Mouse (Mus musculus): Measurements from ENCODE around the gene Exoc3l2.

Gene Exoc3l2

DNA sequence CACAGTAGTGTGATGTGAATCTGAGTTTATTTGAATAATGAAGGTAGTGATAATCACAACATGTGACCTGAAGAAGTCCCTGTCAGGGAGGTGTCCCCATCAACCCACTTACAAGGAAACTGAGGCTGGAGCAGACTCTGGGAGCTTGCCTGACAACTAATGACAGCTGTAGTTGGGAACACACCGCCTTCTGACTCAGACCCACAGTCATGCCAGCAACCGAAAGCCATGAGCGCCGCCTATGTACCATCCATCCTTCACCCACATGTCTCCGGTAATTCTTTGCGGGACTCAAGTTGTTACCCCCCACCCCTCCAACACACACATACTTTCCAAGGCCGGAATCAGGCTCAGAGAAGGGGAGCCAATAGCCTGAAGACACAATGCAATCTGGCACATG is 6.5 kb upstream of the Exoc3l2 start:
- no peak for DNase-seq (ENCODE audit: low spot score)

DNA sequence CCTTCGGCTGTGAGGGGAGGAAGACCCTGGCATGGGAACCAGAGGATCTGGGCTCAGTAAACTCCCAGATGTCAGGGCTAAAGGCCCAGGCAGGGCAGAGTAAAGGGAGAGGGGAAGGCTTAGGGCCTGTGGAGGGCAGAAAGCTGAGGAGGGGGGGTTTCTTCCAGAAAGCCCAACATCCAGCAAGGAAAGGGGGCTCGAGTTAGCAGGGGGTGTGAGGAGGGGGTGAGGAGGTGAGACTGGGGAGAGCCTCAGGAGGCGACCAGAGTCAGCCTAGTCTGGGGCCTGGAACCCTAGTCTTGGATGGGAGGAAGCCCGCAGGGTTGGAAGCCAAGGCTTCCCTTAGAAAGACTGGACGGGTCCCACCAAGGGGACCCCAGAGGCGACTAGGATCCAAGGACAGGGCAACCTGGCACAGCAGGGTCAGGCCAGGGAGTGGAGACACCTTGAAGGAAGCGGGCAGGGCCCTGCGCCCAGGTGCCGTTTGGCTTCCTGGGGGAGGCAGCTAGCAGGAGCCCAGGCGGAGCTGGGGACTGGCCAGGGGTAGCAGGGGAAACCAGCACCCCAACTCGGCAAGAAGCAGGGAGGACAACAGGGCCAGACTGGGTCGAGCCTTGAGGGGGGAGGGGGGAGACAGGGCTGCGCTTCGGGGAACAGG is 5.6 kb upstream of the Exoc3l2 start:
- DNase-seq (ENCODE audit: low spot score) = no peak

GRCm38 (mm10) chr7:19458072-19458486 is 5.1 kb upstream of the Exoc3l2 start:
- peak; percentile 85 for DNase-seq (ENCODE audit: low spot score)

GRCm38 (mm10) chr7:19458591-19459111 is 4.5 kb upstream of the Exoc3l2 start, which contains the start of gene Mark4:
Gene Mark4 (minus strand): TSS chr7:19458821.
- peak; percentile 90 for DNase-seq (ENCODE audit: low spot score)

- no peak for DNase-seq (ENCODE audit: low spot score)
Measured at GRCm38 (mm10) chr7:19459144-19459870, 3.8 kb upstream of the Exoc3l2 start.

- no peak for DNase-seq (ENCODE audit: low spot score)
Measured at GRCm38 (mm10) chr7:19460500-19460899, 2.6 kb upstream of the Exoc3l2 start.

DNA sequence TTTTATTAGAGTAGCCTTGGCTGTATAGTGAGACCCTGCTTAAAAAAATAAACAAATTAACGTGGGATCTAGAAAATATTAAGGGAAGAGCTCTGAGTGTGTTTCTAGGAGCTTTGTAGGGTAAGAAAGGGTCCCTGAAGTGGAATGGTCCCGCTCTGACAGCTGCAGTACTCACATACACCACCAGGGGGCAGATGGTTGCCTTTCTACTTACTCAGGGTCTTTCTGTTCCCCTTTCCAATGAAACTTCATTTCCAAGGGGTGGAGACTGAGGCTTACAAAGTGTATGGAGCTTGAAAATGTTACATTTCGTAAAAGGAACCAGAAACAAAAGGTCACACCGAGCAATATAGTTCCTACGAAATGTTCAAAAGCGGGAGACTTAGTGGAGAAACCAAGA is 1.6 kb upstream of the Exoc3l2 start:
- DNase-seq (ENCODE audit: low spot score) = peak; percentile 94

DNA sequence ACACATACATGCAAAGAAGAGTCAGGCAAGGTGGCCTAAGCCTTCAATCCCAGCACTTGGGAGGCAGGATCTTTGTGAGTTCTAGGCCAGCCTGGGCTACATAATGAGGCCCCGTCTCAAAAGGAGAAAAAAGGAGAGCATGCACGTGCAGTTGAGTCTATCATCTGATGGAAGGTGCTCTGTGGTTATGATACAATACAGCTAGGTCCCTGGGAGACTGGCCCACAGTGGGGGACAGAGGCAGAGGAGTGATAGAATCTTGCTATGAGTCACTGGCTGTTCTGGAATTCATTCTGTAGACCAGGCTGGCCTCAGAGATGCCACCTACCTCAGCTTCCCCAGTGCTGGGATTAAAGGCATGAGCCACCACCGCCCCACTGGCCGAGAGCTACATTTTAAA is 688 bp upstream of the Exoc3l2 start:
- no peak for DNase-seq (ENCODE audit: low spot score)

- no peak for DNase-seq (ENCODE audit: low spot score)
Measured at GRCm38 (mm10) chr7:19464367-19465307, 1.5 kb downstream of the Exoc3l2 start.

- DNase-seq (ENCODE audit: low spot score) = no peak
Measured at GRCm38 (mm10) chr7:19466602-19467145, 3.5 kb downstream of the Exoc3l2 start.

DNA sequence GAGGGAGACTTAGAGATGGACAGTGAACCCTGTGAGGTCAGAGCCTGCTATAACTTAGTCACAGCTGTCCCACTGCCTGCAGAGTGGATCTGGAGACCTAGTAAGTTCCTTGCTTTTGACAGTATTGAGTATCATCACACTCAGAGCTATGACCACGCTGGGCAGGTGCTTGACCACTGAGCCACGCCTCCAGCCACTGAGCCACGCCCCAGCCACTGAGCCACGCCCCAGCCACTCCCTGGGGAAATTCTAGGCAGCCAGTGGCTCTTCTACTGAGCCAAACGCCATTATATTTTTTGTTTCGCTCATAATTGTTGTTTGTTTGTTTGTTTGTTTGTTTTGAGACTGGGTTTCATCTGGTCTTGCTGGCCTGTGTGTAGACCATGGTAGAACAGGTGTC is 4.5 kb downstream of the Exoc3l2 start:
- no peak for DNase-seq (ENCODE audit: low spot score)

- no peak for DNase-seq (ENCODE audit: low spot score)
Measured at GRCm38 (mm10) chr7:19468279-19468678, 5.1 kb downstream of the Exoc3l2 start.

GRCm38 (mm10) chr7:19469404-19469803 is 6.3 kb downstream of the Exoc3l2 start:
- DNase-seq (ENCODE audit: low spot score) = no peak

- no peak for DNase-seq (ENCODE audit: low spot score)
Measured at GRCm38 (mm10) chr7:19470308-19470707, 7.2 kb downstream of the Exoc3l2 start.

- DNase-seq (ENCODE audit: low spot score) = no peak
Measured at GRCm38 (mm10) chr7:19472403-19472802, 9.3 kb downstream of the Exoc3l2 start.

DNA sequence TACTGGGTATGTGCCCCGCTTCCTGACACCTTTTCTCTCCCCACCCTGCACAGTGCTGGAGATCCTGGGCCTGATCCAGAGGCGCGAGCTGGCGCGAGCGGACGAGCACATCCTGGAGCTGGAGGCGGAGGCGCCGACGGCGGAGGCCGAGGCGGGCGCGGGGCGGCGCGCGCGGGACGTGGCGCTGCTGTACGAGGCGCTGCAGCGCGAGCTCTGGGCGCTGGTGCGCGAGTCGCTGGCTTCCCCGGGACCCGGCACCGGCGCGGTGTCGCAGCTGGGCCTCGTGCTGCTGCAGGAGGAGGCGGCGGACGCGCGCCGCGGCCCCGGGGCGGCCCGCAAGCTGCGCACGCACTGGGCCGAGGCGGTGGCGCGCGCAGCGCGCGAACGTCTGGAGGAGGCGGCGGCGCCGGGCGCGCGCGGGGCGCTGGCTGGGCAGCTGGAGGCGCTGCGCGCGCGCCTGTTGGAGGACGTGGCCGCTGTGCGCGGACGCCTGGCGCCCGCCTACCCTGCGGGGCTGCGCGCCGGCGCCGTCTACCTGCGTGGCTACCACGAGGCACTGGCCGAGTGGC is 10.8 kb downstream of the Exoc3l2 start:
- DNase-seq (ENCODE audit: low spot score) = peak; percentile 75

- DNase-seq (ENCODE audit: low spot score) = no peak
Measured at GRCm38 (mm10) chr7:19477084-19477483, 14.0 kb downstream of the Exoc3l2 start.

- DNase-seq (ENCODE audit: low spot score) = no peak
Measured at GRCm38 (mm10) chr7:19477624-19478384, 14.7 kb downstream of the Exoc3l2 start.

DNA sequence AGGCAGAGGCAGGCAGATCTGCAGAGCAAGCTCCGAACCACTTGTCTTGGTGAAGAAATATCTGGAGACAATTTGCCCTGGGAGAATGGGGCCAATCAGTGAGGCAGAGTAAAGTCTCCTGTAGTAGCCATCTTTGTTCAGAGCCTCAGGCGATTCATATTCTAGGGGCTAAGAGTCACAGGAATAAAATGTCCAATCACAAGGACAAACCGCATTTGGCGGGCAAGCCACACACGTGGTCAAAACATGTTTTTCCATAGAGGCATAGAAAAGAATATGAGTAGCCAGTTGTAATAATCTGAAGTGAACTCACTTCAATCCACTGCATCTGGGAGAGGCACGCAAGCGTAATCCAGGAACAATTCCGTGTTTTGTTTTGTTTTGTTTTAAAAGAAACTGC is 20.1 kb downstream of the Exoc3l2 start:
- DNase-seq (ENCODE audit: low spot score) = no peak

DNA sequence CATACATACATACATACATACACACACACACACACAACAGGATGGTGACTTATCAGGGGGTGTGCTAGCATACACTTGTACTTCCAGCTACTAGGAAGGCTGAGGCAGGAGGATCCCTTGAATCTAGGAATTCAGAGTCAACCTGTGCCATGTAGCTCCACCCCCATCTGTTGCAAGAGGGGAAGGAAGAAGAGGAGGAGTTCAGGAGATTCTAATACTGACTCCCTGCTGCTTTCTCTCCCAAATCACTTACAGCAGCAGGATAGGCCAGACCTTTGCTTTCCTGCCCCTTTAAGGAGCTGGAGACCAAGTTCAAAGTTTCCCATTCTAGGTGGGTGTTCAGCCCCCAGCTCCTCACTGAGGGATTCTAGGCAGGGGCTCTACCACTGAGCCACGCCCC is 22.4 kb downstream of the Exoc3l2 start:
- no peak for DNase-seq (ENCODE audit: low spot score)

DNA sequence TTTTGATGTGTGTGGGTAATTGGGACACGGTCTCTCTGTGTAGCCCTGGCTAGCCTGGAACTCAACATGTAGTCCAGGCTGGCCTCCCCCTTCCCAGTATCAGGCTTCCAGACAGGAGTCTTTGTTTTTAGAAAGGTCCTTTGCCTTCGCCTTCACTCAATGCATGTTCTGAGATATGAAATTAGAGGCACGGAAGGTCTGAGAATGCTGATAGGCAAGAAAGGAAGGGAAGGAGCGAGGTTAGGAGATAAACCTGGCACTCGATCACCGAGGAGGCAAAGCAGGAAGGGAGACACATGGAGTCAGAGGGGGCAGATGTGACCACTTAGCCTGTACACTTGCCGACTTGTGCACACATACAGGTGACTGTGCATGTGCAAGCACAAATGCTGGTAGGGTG is 23.4 kb downstream of the Exoc3l2 start:
- DNase-seq (ENCODE audit: low spot score) = no peak
